Mouse (Mus musculus) stomach, embryonic 14.5 days (tissue): ENCODE measurements at regions not wholly inside any gene's neighbourhood (a gene's known extent, or its start where the extent isn't known, plus 50 kb on each side); places are given as distances from the start of the nearest gene placed in this dataset.

Experiments used
- ATAC-seq: fragments of 200-750 bp; cut with Nextera tagmentation; 2 replicates; pipeline ENCODE4 v1.8.0; 2017; ENCODE audit warnings: low read depth, moderate TSS enrichment; ENCODE audit not compliant: insufficient number of reproducible peaks, insufficient read depth, low FRiP score
- H3K27ac ChIP-seq: fragments of 300-500 bp; sonication (generic); 2 replicates; pipeline ENCODE4 v1.5.1; 2014; ENCODE audit warnings: mild to moderate bottlenecking, low read length, moderate library complexity, mixed read lengths
- H3K27me3 ChIP-seq: fragments of 300-500 bp; sonication (generic); 2 replicates; pipeline ENCODE4 v1.6.1; 2014; ENCODE audit warnings: low read length, control low read depth, mixed read lengths; ENCODE audit not compliant: control insufficient read depth, insufficient read depth
- H3K36me3 ChIP-seq: fragments of 300-500 bp; sonication (generic); 2 replicates; pipeline ENCODE4 v1.6.1; 2014; ENCODE audit warnings: mild to moderate bottlenecking, control low read depth, low read length, moderate library complexity, mixed read lengths; ENCODE audit not compliant: control insufficient read depth, insufficient read depth
- H3K4me1 ChIP-seq: fragments of 300-500 bp; sonication (generic); 2 replicates; pipeline ENCODE4 v1.6.1; 2014; ENCODE audit warnings: low read length, control low read depth, mixed read lengths; ENCODE audit not compliant: control insufficient read depth, insufficient read depth
- H3K4me2 ChIP-seq: fragments of 300-500 bp; sonication (generic); replicated peaks from 2 replicates; pipeline ENCODE4 v1.6.1; 2014; ENCODE audit warnings: low read depth, low read length, control low read depth
- H3K4me3 ChIP-seq: fragments of 300-500 bp; sonication (generic); 2 replicates; pipeline ENCODE4 v1.5.1; 2014; ENCODE audit warnings: low read depth, low read length, control low read depth
- H3K9ac ChIP-seq: fragments of 300-500 bp; sonication (generic); replicated peaks from 2 replicates; pipeline ENCODE4 v1.6.1; 2014; ENCODE audit warnings: low read depth, mild to moderate bottlenecking, control low read depth, low read length, moderate library complexity, mixed read lengths
- H3K9me3 ChIP-seq: fragments of 300-500 bp; sonication (generic); 2 replicates; pipeline ENCODE4 v1.6.1; 2016; ENCODE audit warnings: low read depth, low read length, control low read depth; ENCODE audit not compliant: control insufficient read depth
- WGBS: fragments of 180-500 bp; shearing (Covaris S2); extraction: QIAGEN DNeasy Blood & Tissue Kit; methylation state at CpG from one replicate; pipeline ENCODE4 v1.1.7; 2014; 5-methylcytosine and 5-hydroxymethylcytosine counted together

DNA sequence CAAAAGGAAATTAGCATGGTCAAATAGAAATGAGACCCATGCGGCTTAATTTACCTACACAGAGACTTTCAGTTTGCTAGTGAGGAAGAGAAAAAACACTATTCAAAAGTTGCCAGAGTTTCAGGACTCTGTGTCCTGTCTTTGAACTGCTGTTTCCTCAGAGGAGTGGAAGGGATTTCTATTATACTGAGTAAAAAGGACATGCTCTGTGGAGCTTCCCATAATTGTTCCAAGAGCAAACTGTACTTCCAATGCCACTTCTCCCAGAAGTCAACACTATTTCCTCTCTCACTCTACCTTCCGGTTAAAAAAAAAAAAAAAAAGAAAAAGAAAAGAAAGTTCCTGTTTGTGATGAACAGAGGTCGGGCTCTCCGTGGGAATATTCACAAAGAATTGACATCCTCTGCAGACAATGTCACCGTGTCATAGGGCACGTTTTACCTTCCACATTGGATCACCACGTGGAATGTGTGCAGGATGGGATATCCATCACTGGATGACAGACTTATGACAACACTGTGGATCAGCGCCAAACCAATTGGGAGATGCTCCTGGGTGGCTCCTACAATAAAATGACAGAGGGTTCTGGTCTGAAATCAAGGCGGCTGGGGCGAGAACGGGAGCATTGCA, 377.5 kb downstream of the Gja1 start:
- Histone ChIP-seq H3K9ac (no peak overlapping the region), H3K4me2 (no peak overlapping the region), H3K9me3 (no peaks in the 10 kb centered on the region), H3K4me3 (no peak overlapping the region), H3K4me1 (no peaks in the 10 kb centered on the region), H3K27me3 (no peaks in the 10 kb centered on the region), H3K36me3 (no peaks in the 10 kb centered on the region), H3K27ac (no peak overlapping the region)
- no peak for ATAC-seq
- 69% methylated on average over 11 of the region's 11 CpGs for WGBS

GRCm38 (mm10) chr10:56770629-56771028, 393.5 kb downstream of the Gja1 start:
- H3K4me2 ChIP-seq, result no peak overlapping the region
- H3K27me3 ChIP-seq, result no peaks in the 10 kb centered on the region
- H3K9me3 ChIP-seq, result no peaks in the 10 kb centered on the region
- H3K27ac ChIP-seq, result no peak overlapping the region
- ATAC-seq, result no peak
- no peak overlapping the region for H3K9ac ChIP-seq
- H3K36me3 ChIP-seq, result no peaks in the 10 kb centered on the region
- no peak overlapping the region for H3K4me3 ChIP-seq
- 88% methylated on average over 4 of the region's 4 CpGs for WGBS
- H3K4me1 ChIP-seq, result no peaks in the 10 kb centered on the region

- Histone ChIP-seq H3K9ac (no peak overlapping the region), H3K4me1 (no peaks in the 10 kb centered on the region), H3K27ac (no peak overlapping the region), H3K27me3 (no peaks in the 10 kb centered on the region), H3K4me3 (no peak overlapping the region), H3K36me3 (no peaks in the 10 kb centered on the region), H3K9me3 (no peaks in the 10 kb centered on the region), H3K4me2 (no peak overlapping the region)
- ATAC-seq, result no peak
- WGBS, result 50% methylated on average over 2 of the region's 2 CpGs
These were observed 405.1 kb downstream of the Gja1 start for GRCm38 (mm10) chr10:56782265-56782664.

GRCm38 (mm10) chr10:56783941-56784340, 406.8 kb downstream of the Gja1 start:
- no peak overlapping the region for H3K4me3 ChIP-seq
- 60% methylated on average over 4 of the region's 4 CpGs for WGBS
- no peak for ATAC-seq
- no peaks in the 10 kb centered on the region for H3K4me1 ChIP-seq
- H3K9ac ChIP-seq, result no peak overlapping the region
- no peak overlapping the region for H3K27ac ChIP-seq
- H3K4me2 ChIP-seq, result no peak overlapping the region
- no peaks in the 10 kb centered on the region for H3K27me3 ChIP-seq
- no peaks in the 10 kb centered on the region for H3K9me3 ChIP-seq
- H3K36me3 ChIP-seq, result no peaks in the 10 kb centered on the region

GRCm38 (mm10) chr10:56788081-56788480, 411.0 kb downstream of the Gja1 start:
- no peaks in the 10 kb centered on the region for H3K4me1 ChIP-seq
- WGBS, result 74% methylated on average over 4 of the region's 4 CpGs
- H3K9ac ChIP-seq, result no peak overlapping the region
- H3K4me2 ChIP-seq, result no peak overlapping the region
- H3K27me3 ChIP-seq, result no peaks in the 10 kb centered on the region
- no peaks in the 10 kb centered on the region for H3K9me3 ChIP-seq
- no peak overlapping the region for H3K27ac ChIP-seq
- no peak overlapping the region for H3K4me3 ChIP-seq
- no peaks in the 10 kb centered on the region for H3K36me3 ChIP-seq
- no peak for ATAC-seq

DNA sequence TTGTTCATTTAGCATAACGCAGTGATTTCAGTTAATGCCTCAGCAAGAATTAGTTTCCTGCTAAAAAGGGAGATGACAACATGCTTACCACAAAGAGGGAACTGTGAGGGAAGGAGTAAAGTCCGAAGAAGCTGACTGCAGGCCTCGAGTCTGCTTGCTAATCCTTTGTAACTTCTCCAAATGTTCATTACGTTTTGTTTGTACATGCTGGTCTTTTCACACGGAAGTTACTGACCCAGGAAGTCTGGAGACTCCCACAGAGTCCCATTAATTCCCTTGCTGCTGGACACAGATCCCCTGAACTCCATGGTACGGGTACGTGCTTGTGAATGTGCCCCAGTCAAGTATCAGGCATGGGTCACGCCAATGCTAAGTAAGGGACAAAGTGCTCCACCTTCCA, 415.9 kb downstream of the Gja1 start:
- ATAC-seq, result no peak

GRCm38 (mm10) chr10:56795396-56795795, 418.3 kb downstream of the Gja1 start:
- no peaks in the 10 kb centered on the region for H3K4me1 ChIP-seq
- WGBS, result 60% methylated on average over 3 of the region's 3 CpGs
- H3K36me3 ChIP-seq, result no peaks in the 10 kb centered on the region
- H3K9ac ChIP-seq, result no peak overlapping the region
- no peak for ATAC-seq
- no peak overlapping the region for H3K4me2 ChIP-seq
- no peak overlapping the region for H3K4me3 ChIP-seq
- H3K27ac ChIP-seq, result no peak overlapping the region
- no peaks in the 10 kb centered on the region for H3K9me3 ChIP-seq
- H3K27me3 ChIP-seq, result no peaks in the 10 kb centered on the region

More for the DNA sequence above, 415.9 kb downstream of the Gja1 start:
- no peak overlapping the region for H3K4me2 ChIP-seq
- no peaks in the 10 kb centered on the region for H3K27me3 ChIP-seq
- 42% methylated on average over 8 of the region's 8 CpGs for WGBS
- H3K9me3 ChIP-seq, result no peaks in the 10 kb centered on the region
- H3K27ac ChIP-seq, result no peak overlapping the region
- H3K4me1 ChIP-seq, result no peaks in the 10 kb centered on the region
- no peaks in the 10 kb centered on the region for H3K36me3 ChIP-seq
- H3K9ac ChIP-seq, result no peak overlapping the region
- H3K4me3 ChIP-seq, result no peak overlapping the region

DNA sequence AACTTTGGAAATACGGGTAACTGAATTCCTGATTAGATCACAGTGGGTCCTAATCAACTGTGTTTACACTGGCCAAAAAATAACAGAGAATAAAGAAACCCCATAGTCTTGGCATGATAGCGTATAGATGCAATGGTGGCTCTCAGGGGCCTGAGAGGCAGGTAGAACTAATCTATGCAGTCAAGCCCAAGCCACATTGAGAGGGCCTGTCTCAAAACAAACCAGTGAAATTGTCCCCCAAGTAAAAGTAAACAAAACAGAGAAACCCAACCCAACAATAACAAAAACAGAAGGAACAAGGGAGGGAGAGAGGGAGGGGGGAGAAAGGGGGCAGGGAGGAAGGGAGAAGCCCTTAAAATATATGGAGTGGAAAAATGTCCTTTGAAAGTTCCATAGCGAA, 422.2 kb downstream of the Gja1 start:
- Histone ChIP-seq H3K4me2 (no peak overlapping the region), H3K9me3 (no peaks in the 10 kb centered on the region), H3K27ac (no peak overlapping the region), H3K36me3 (no peaks in the 10 kb centered on the region), H3K27me3 (no peaks in the 10 kb centered on the region), H3K4me3 (no peak overlapping the region), H3K9ac (no peak overlapping the region), H3K4me1 (no peaks in the 10 kb centered on the region)
- WGBS, result 79% methylated on average over 3 of the region's 3 CpGs
- no peak for ATAC-seq

DNA sequence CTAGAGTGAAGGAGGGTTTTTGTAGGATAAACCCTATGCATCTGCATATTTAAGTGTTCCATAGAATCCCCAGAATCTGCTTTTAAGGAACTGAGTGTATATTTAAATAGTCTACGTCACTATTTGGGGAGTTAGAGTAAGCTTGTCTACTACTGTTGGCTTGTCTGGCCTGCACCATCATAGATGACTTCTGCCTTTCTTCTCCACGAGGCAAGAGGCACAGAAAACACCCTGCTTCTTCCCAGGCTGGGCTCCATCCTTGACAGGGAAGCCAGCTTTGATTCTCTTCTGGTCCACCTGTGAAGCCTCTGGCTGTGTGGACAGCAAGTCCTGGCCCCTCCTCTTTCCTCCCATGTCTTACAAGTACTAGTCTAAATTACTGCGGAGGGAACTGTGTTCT, 422.6 kb downstream of the Gja1 start:
- H3K4me3 ChIP-seq, result no peak overlapping the region
- no peak overlapping the region for H3K4me2 ChIP-seq
- 69% methylated on average over 3 of the region's 3 CpGs for WGBS
- no peaks in the 10 kb centered on the region for H3K36me3 ChIP-seq
- no peak overlapping the region for H3K9ac ChIP-seq
- no peak for ATAC-seq
- H3K9me3 ChIP-seq, result no peaks in the 10 kb centered on the region
- H3K27me3 ChIP-seq, result no peaks in the 10 kb centered on the region
- H3K27ac ChIP-seq, result no peak overlapping the region
- H3K4me1 ChIP-seq, result no peaks in the 10 kb centered on the region
